Comparison of ENCODE assay signal across 9 mouse cellular contexts in genomic region chr15:25940397-25941377, GRCm38 (mm10). TPM values are rescaled to one million over a fixed set of nuclear protein-coding genes. Genes with fewer than 3 reads are reported as not detected.
DNase-seq lines count a peak whose midpoint lies in the region; ATAC-seq lines count a peak whose summit lies in the region.
"Had no signal": no experiment of that assay in that cellular context is flagged by ENCODE, and none has a peak within 500 bp of the region (broad histone marks: within the 10 kb centered on the region; RNA-seq: fewer than 3 reads in every experiment).

No protein-coding gene starts in this region.

- 0 out of 2 replicates have a peak overlapping the region, but pooled peaks have one; percentile 8 for H3K9ac ChIP-seq in forebrain, embryonic 14.5 days (ENCODE audit: low read length)
- no peak overlapping the region for H3K9ac ChIP-seq in forebrain, embryonic 15.5 days (replicated peaks)
- peak overlapping the region; percentile 64 for H3K9ac ChIP-seq in heart, embryonic 15.5 days
- H3K9ac ChIP-seq in limb, embryonic 11.5 days (ENCODE audit: low read length) = no peak overlapping the region

- H3K9me3 ChIP-seq in forebrain, embryonic 14.5 days (replicated peaks; ENCODE audit: control insufficient read depth, low read length) = no peaks in the 10 kb centered on the region
- no peaks in the 10 kb centered on the region for H3K9me3 ChIP-seq in forebrain, embryonic 15.5 days
- no peaks in the 10 kb centered on the region for H3K9me3 ChIP-seq in heart, embryonic 15.5 days (replicated peaks)
- H3K9me3 ChIP-seq in limb, embryonic 11.5 days (ENCODE audit: control insufficient read depth, low read length) = no peaks in the 10 kb centered on the region

- H3K4me2 ChIP-seq in forebrain, embryonic 14.5 days (ENCODE audit: low read length) = no peak overlapping the region
- H3K4me2 ChIP-seq in forebrain, embryonic 15.5 days (replicated peaks) = no peak overlapping the region
- H3K4me2 ChIP-seq in heart, embryonic 15.5 days = peak overlapping the region; percentile 53
- H3K4me2 ChIP-seq in limb, embryonic 11.5 days (ENCODE audit: low read depth, severe bottlenecking) = peak overlapping the region; percentile 1; the same call in 1 of the 2 replicates

- 34% methylated on average over 24 of the region's 24 CpGs for WGBS in forebrain, embryonic 14.5 days
- WGBS in forebrain, embryonic 15.5 days = 33% methylated on average over 24 of the region's 24 CpGs
- WGBS in heart, embryonic 15.5 days = 21% methylated on average over 24 of the region's 24 CpGs
- WGBS in limb, embryonic 11.5 days = 38% methylated on average over 24 of the region's 24 CpGs

- no peak overlapping the region for H3K27ac ChIP-seq in forebrain, embryonic 14.5 days (ENCODE audit: low read depth, low read length)
- no peak overlapping the region for H3K27ac ChIP-seq in forebrain, embryonic 15.5 days (replicated peaks)
- H3K27ac ChIP-seq in heart, embryonic 15.5 days = peak overlapping the region; percentile 92
- H3K27ac ChIP-seq in limb, embryonic 11.5 days (replicated peaks; ENCODE audit: low read depth, low read length) = no peak overlapping the region
- H3K27ac ChIP-seq: macrophage had no signal

- ATAC-seq in forebrain, embryonic 14.5 days = no peak
- ATAC-seq in forebrain, embryonic 15.5 days (replicated peaks) = no peak
- ATAC-seq in heart, embryonic 15.5 days (replicated peaks; ENCODE audit: insufficient number of reproducible peaks, insufficient read depth, low FRiP score, low read depth) = peak; percentile 85
- ATAC-seq in limb, embryonic 11.5 days (ENCODE audit: insufficient number of reproducible peaks, low FRiP score, low TSS enrichment, low read depth) = no peak

- no peak for DNase-seq in forebrain, embryonic 14.5 days (ENCODE audit: low spot score)
- peak; percentile 40 for DNase-seq in c-Kit-positive CD71-negative TER-119-negative erythroid progenitor cells, embryonic 14.5 days (ENCODE audit: low read depth)
- no peak for DNase-seq in limb, embryonic 11.5 days (ENCODE audit: low spot score)
- DNase-seq in skeletal muscle tissue, adult 2 months (ENCODE audit: low read depth, low spot score) = peak; percentile 90
- no peak for DNase-seq in cerebellum, adult 11 months
- DNase-seq in cerebellum, adult 18-20 months = no peak

- 0 out of 2 replicates have a peak, but pooled peaks cover 2% of the 10 kb centered on the region for H3K4me1 ChIP-seq in forebrain, embryonic 14.5 days (ENCODE audit: control insufficient read depth, insufficient read depth, low read length)
- H3K4me1 ChIP-seq in forebrain, embryonic 15.5 days = no peaks in the 10 kb centered on the region
- H3K4me1 ChIP-seq in heart, embryonic 15.5 days (replicated peaks) = peaks cover 20% of the 10 kb centered on the region
- no peaks in the 10 kb centered on the region for H3K4me1 ChIP-seq in limb, embryonic 11.5 days (ENCODE audit: control insufficient read depth, insufficient read depth, low read length)

- H3K4me3 ChIP-seq in forebrain, embryonic 14.5 days (ENCODE audit: low read depth, low read length) = no peak overlapping the region
- no peak overlapping the region for H3K4me3 ChIP-seq in forebrain, embryonic 15.5 days
- H3K4me3 ChIP-seq in heart, embryonic 15.5 days = peak overlapping the region; percentile 56
- H3K4me3 ChIP-seq in limb, embryonic 11.5 days (ENCODE audit: low read depth, low read length) = no peak overlapping the region

- no peaks in the 10 kb centered on the region for H3K27me3 ChIP-seq in forebrain, embryonic 14.5 days (replicated peaks; ENCODE audit: control insufficient read depth, insufficient read depth, low read length)
- H3K27me3 ChIP-seq in forebrain, embryonic 15.5 days = no peaks in the 10 kb centered on the region
- H3K27me3 ChIP-seq in heart, embryonic 15.5 days = no peaks in the 10 kb centered on the region
- no peaks in the 10 kb centered on the region for H3K27me3 ChIP-seq in limb, embryonic 11.5 days (ENCODE audit: control insufficient read depth, insufficient read depth, low read length)

- no peaks in the 10 kb centered on the region for H3K36me3 ChIP-seq in forebrain, embryonic 14.5 days (ENCODE audit: control insufficient read depth, insufficient read depth, low read length)
- no peaks in the 10 kb centered on the region for H3K36me3 ChIP-seq in forebrain, embryonic 15.5 days
- H3K36me3 ChIP-seq in heart, embryonic 15.5 days = no peaks in the 10 kb centered on the region
- no peaks in the 10 kb centered on the region for H3K36me3 ChIP-seq in limb, embryonic 11.5 days (ENCODE audit: control insufficient read depth, insufficient read depth, low read length)

RNA-seq across cellular contexts. Expression of gene Zfp622, which starts 43.5 kb away (rescaled TPM):
- polyA plus RNA-seq in forebrain, embryonic 14.5 days (2014; fragmentation: Nextera tagmentation; extraction: Ambion mirVana) = 24.6 and 29.9 TPM in 2 replicates
- polyA plus RNA-seq in forebrain, embryonic 15.5 days (2015; fragmentation: Nextera tagmentation; extraction: Ambion mirVana) = 33.5 and 37.7 TPM in 2 replicates
- polyA plus RNA-seq in heart, embryonic 15.5 days (2015; fragmentation: Nextera tagmentation; extraction: Ambion mirVana) = 16.4 and 20.2 TPM in 2 replicates
- 34.4 and 37.2 TPM in 2 replicates for polyA plus RNA-seq in limb, embryonic 11.5 days (2014; fragmentation: Nextera tagmentation; extraction: Ambion mirVana)

Comparison
In these comparisons a context has a peak if more than half of its experiments do, and no peak if none do; other contexts are left out.
1. H3K9ac ChIP-seq: peak in forebrain, embryonic 14.5 days (single experiment) and heart, embryonic 15.5 days (single experiment); none in forebrain, embryonic 15.5 days (single experiment) and limb, embryonic 11.5 days (single experiment).
2. DNase-seq: peak in c-Kit-positive CD71-negative TER-119-negative erythroid progenitor cells, embryonic 14.5 days (single experiment) and skeletal muscle tissue, adult 2 months (single experiment); none in forebrain, embryonic 14.5 days (single experiment), limb, embryonic 11.5 days (single experiment), cerebellum, adult 11 months (single experiment) and cerebellum, adult 18-20 months (0 of 2).
3. H3K4me2 ChIP-seq: peak in heart, embryonic 15.5 days (single experiment) and limb, embryonic 11.5 days (single experiment); none in forebrain, embryonic 14.5 days (single experiment) and forebrain, embryonic 15.5 days (single experiment).